Mouse (Mus musculus) cerebellum, adult 2 months (tissue): ENCODE results near the gene D11Wsu47e.

Source experiments
- CTCF ChIP-seq: fragments of 200-500 bp; IDR thresholded peaks from 2 replicates; pipeline ENCODE4 v1.5.1; 2011; ENCODE audit warnings: low read depth, mild to moderate bottlenecking, control low read depth, low read length, moderate library complexity, borderline replicate concordance; ENCODE audit not compliant: insufficient read depth
- POLR2A ChIP-seq: fragments of 200-500 bp; IDR thresholded peaks from 2 replicates; pipeline ENCODE4 v1.6.1; 2011; ENCODE audit warnings: low read length, control low read depth, borderline replicate concordance; ENCODE audit not compliant: insufficient read depth

DNA sequence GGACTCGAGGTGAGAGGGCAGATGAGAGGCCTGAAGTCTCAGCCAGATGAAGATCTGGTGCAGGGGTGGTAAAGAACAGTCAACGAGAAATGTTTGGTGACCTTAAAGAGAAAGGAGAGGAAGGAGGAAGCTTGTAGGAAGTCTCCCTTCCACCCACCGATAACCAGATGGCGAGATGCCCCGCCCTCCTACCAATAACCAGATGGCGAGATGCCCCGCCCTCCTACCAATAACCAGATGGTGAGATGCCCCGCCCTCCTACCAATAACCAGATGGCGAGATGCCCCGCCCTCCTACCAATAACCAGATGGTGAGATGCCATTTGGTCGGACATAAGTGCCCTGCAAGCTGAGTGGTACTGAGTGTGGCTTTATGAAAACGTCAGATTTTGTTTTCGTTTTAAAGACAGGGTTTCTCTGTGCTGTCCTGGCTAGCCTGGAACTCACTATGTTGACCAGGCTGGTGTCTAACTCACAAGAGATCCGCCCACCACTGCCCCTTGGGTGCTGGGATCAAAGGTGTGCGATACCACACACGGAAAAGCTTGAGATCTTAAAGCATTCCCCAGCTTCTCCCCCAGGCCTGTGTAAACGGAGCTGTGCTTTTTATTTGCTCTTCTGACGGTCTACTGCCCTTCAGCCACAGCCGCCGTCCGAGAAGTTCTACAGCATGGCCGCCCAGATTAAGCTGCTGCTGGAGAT, 32.9 kb upstream of the D11Wsu47e start:
- TF ChIP-seq CTCF = no peak
- no peak for TF ChIP-seq POLR2A
